Mouse (Mus musculus) liver, embryonic 14.5 days (tissue): ENCODE results near the gene Ndufb6. TPM values are rescaled to one million over a fixed set of nuclear protein-coding genes. Genes with fewer than 3 reads are reported as not detected.

Source experiments
- ATAC-seq: fragments of 200-750 bp; cut with Nextera tagmentation; 2 replicates; pipeline ENCODE4 v1.8.0; 2017; ENCODE audit warnings: moderate number of reproducible peaks, mild to moderate bottlenecking, moderate library complexity; ENCODE audit not compliant: insufficient read depth
- DNase-seq, 3 experiments: peaks; one replicate each; pipeline ENCODE4 v3.0.0-alpha.2; 2012 to 2013; ENCODE audit warnings: low read depth in 3 of 3, low spot score in 3 of 3
- H3K27ac ChIP-seq: fragments of 300-500 bp; sonication (generic); 2 replicates; pipeline ENCODE4 v1.5.1; 2014; ENCODE audit warnings: moderate library complexity, mild to moderate bottlenecking, control low read depth, inconsistent platforms
- H3K27me3 ChIP-seq: fragments of 300-500 bp; sonication (generic); 2 replicates; pipeline ENCODE4 v1.6.1; 2014; ENCODE audit warnings: mild to moderate bottlenecking, low read length, moderate library complexity; ENCODE audit not compliant: control insufficient read depth, insufficient read depth
- H3K36me3 ChIP-seq: fragments of 300-500 bp; sonication (generic); replicated peaks from 2 replicates; pipeline ENCODE4 v1.6.1; 2014; ENCODE audit warnings: low read depth; ENCODE audit not compliant: control insufficient read depth, insufficient read depth
- H3K4me1 ChIP-seq, 2 experiments: fragments of 200-500 bp in 1 of 2; fragments of 300-500 bp in 1 of 2; sonication (generic) in 1 of 2; replicated peaks; 2 replicates each; pipeline ENCODE4 v1.6.1; 2012 to 2014; ENCODE audit warnings: antibody characterized with exemption in 1 of 2, inconsistent platforms in 1 of 2, low read length in 1 of 2; ENCODE audit not compliant: control insufficient read depth in 2 of 2, insufficient read depth in 2 of 2
- H3K4me2 ChIP-seq: fragments of 300-500 bp; sonication (generic); 2 replicates; pipeline ENCODE4 v1.6.1; 2014; ENCODE audit warnings: low read depth, mild to moderate bottlenecking, control low read depth, moderate library complexity
- H3K4me3 ChIP-seq, 2 experiments: fragments of 200-500 bp in 1 of 2; fragments of 300-500 bp in 1 of 2; sonication (generic) in 1 of 2; 2 replicates each; pipeline ENCODE4 v1.5.1; 2012 to 2014; ENCODE audit warnings: low read depth in 2 of 2, low read length in 2 of 2, mild to moderate bottlenecking in 2 of 2, control low read depth in 1 of 2, inconsistent platforms in 1 of 2, moderate library complexity in 1 of 2; ENCODE audit not compliant: insufficient read depth in 1 of 2
- H3K9ac ChIP-seq: fragments of 300-500 bp; sonication (generic); replicated peaks from 2 replicates; pipeline ENCODE4 v1.6.1; 2014; ENCODE audit warnings: mild to moderate bottlenecking, control low read depth, moderate library complexity
- H3K9me3 ChIP-seq: fragments of 300-500 bp; sonication (generic); 2 replicates; pipeline ENCODE4 v1.6.1; 2016; ENCODE audit warnings: low read length, mixed read lengths; ENCODE audit not compliant: control insufficient read depth
- CTCF ChIP-seq: IDR thresholded peaks from 2 replicates; pipeline ENCODE4 v1.5.1; 2016; ENCODE audit warnings: antibody characterized with exemption, low read depth, control low read depth
- EP300 ChIP-seq: IDR thresholded peaks from 2 replicates; pipeline ENCODE4 v1.6.1; 2016; ENCODE audit warnings: antibody characterized with exemption, low read depth
- WGBS: fragments of 180-500 bp; shearing (Covaris S2); extraction: QIAGEN DNeasy Blood & Tissue Kit; methylation state at CpG from one replicate; pipeline ENCODE4 v1.1.7; 2014; ENCODE audit not compliant: insufficient replicate concordance; 5-methylcytosine and 5-hydroxymethylcytosine counted together
- polyA plus RNA-seq, 2 experiments: library from polyadenylated mRNA; depleted of rRNA in 1 of 2; stranded (reverse) in 1 of 2; unstranded in 1 of 2; fragments of >200 nt; fragmentation: Nextera tagmentation in 1 of 2; extraction: Ambion mirVana in 1 of 2; gene quantifications; 2 replicates each; pipeline versions ENCODE4 v1.2.1 to v1.2.3; 2012 to 2014

Gene Ndufb6
- polyA plus RNA-seq, 2 experiments = 56.4 to 161 TPM

DNA sequence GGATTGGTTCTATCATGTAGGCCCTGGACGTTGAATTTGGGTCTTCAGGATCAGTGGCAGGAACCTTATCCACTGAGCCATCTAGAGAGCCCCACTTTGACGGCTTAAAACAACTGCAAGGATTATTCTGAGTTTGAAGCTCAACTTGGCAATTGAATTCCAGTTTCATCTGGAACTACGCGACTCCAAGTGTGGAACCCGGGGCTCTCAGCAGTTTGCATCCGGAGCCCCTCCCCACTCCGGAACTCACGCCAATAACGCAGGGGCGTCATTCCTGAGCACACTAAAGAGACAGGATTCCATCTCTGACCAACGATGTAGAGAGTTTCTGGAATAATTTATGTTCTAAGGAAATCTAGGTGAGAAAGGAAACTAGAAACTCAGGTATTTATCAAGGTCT lies 52.1 kb downstream of the Ndufb6 start:
- Histone ChIP-seq H3K9me3 (no peaks in the 10 kb centered on the region), H3K4me2 (no peak overlapping the region), H3K4me1 (no peaks in the 10 kb centered on the region), H3K36me3 (no peaks in the 10 kb centered on the region), H3K27ac (no peak overlapping the region), H3K9ac (no peak overlapping the region), H3K27me3 (no peaks in the 10 kb centered on the region), H3K4me3 (no peak overlapping the region)
- DNase-seq = no peak
- no peak for ATAC-seq
- TF ChIP-seq CTCF (no peak), EP300 (no peak)
- 68% methylated on average over 11 of the region's 11 CpGs for WGBS

DNA sequence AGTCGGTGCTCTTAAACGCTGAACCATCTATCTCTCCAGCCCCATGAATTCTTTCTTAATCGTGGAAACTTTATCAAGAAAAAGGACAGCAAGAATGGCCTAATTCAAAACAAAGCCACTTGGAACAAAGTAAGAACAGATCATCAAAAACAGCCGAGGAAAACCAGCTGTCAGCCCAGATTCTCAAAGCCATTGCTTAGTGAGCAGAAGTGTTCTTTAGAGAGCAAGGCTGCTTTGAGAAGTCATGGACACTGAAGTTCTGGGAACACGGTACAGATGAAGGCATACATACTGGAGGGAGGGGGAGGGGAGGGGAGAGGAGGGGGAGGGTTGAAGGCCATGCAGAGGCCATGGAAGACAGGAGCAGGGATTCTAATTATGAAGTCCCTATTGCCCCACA lies 53.1 kb downstream of the Ndufb6 start:
- Histone ChIP-seq H3K4me1 (no peaks in the 10 kb centered on the region), H3K9me3 (no peaks in the 10 kb centered on the region), H3K4me3 (no peak overlapping the region), H3K9ac (no peak overlapping the region), H3K4me2 (no peak overlapping the region), H3K36me3 (no peaks in the 10 kb centered on the region), H3K27me3 (no peaks in the 10 kb centered on the region), H3K27ac (no peak overlapping the region)
- no peak for TF ChIP-seq EP300
- TF ChIP-seq CTCF = no peak
- no peak for ATAC-seq
- WGBS = 55% methylated on average over 5 of the region's 5 CpGs
- no peak for DNase-seq

DNA sequence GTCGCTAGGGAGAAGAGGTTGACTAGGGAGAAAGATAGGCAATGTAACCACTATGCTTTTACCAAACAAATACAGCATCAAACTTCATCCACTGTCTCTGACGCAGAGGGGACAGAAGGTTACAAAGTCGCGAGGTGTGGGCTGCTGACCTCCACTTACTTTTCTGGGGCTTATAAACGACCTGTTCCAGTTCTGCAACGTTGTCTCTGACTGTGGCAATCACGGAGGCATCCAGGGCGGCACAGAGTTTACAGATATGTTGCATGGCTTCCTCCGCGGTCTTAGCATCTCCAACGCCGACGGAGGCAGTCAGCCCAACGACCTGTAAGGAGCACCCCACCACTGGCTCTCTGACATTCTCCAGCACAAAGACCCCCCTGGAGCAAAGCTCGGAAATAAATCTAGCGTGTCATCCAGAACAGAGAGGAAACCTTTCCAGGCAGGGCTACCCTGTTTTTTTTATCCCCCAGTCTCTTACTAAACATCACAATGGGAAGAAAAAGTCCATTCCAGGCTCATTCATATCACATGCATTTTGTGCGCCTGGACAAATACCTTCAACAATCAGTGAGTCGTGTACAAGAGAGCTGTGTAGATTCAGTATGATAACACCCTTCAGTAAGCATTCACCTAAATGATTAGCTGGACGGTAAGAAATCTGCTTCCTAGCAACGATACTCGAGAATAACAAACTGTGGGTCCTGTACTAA lies 57.2 kb downstream of the Ndufb6 start:
- DNase-seq (no peak), ATAC-seq (no peak)
- H3K27ac ChIP-seq = no peak overlapping the region
- no peaks in the 10 kb centered on the region for H3K4me1 ChIP-seq
- no peak overlapping the region for H3K9ac ChIP-seq
- WGBS = 51% methylated on average over 21 of the region's 21 CpGs
- TF ChIP-seq EP300 = no peak
- no peak for TF ChIP-seq CTCF
- H3K4me2 ChIP-seq = no peak overlapping the region
- H3K9me3 ChIP-seq = no peaks in the 10 kb centered on the region
- no peaks in the 10 kb centered on the region for H3K36me3 ChIP-seq
- no peak overlapping the region for H3K4me3 ChIP-seq
- no peaks in the 10 kb centered on the region for H3K27me3 ChIP-seq

DNA sequence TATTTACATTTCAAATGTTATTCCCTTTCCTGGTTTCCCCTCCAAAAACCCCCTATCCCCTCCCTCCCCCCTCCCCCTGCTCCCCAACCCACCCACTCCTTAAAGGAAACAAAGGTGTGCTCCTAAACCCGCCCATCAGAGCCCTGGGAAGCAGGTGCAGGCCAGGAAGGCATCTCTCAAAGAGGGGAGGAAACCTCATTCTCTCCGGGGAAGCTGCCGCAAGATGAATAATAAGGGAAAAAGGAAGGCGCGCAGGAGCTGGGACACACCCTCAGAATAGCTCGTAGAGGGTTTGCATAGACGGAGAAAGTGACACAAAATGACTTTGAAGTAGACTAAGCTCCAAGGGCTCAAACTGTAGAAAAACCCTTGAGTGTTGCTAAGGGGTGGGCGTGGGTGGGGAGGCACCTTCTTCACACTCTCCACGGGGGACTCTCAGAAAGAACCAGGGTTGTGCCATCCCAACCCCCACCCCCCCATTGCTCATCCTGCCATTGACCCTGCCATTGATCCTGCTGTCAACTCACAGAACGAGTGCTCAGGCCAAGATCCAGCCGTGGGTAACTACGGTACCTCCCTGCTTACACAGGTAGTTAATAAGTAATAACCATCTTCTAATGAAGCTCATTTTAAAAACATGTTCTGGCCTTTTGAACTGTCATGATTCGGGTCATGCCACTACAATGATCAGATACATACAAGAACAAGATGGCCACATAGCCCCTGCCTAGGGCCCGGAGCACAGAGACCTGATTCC lies 58.0 kb downstream of the Ndufb6 start:
- no peak overlapping the region for H3K9ac ChIP-seq
- ATAC-seq = no peak

More for the DNA sequence above, 58.0 kb downstream of the Ndufb6 start:
- 26% methylated on average over 14 of the region's 14 CpGs for WGBS
- DNase-seq = no peak
- no peaks in the 10 kb centered on the region for H3K36me3 ChIP-seq
- no peak overlapping the region for H3K4me3 ChIP-seq
- H3K27ac ChIP-seq = no peak overlapping the region
- H3K4me1 ChIP-seq = no peaks in the 10 kb centered on the region
- TF ChIP-seq CTCF (no peak), EP300 (no peak)
- no peak overlapping the region for H3K4me2 ChIP-seq
- no peaks in the 10 kb centered on the region for H3K9me3 ChIP-seq
- no peaks in the 10 kb centered on the region for H3K27me3 ChIP-seq

Other genes with a start within 250 kb of the Ndufb6 start
- 14.5 and 16.0 TPM in 2 replicates for gene Aco1, start 136.3 kb downstream of the Ndufb6 start, polyA plus RNA-seq (2012; rRNA removed)
- 21.0 and 23.9 TPM in 2 replicates for gene Aco1, start 136.3 kb downstream of the Ndufb6 start, polyA plus RNA-seq (2014; fragmentation: Nextera tagmentation; extraction: Ambion mirVana)
- 1.8 and 3.1 TPM in 2 replicates for gene Ddx58, start 39.6 kb downstream of the Ndufb6 start, polyA plus RNA-seq (2012; rRNA removed)
- 2.4 and 2.5 TPM in 2 replicates for gene Ddx58, start 39.6 kb downstream of the Ndufb6 start, polyA plus RNA-seq (2014; fragmentation: Nextera tagmentation; extraction: Ambion mirVana)
- gene Smim27, start 9.8 kb downstream of the Ndufb6 start, polyA plus RNA-seq (2012; rRNA removed) = 1.9 and 3.2 TPM in 2 replicates
- 20.6 and 24.4 TPM in 2 replicates for gene Smim27, start 9.8 kb downstream of the Ndufb6 start, polyA plus RNA-seq (2014; fragmentation: Nextera tagmentation; extraction: Ambion mirVana)
- gene Topors, start 9.6 kb downstream of the Ndufb6 start, polyA plus RNA-seq (2012; rRNA removed) = 4.0 and 7.0 TPM in 2 replicates
- gene Topors, start 9.6 kb downstream of the Ndufb6 start, polyA plus RNA-seq (2014; fragmentation: Nextera tagmentation; extraction: Ambion mirVana) = 11.7 and 13.1 TPM in 2 replicates
- 0.03 TPM in 1 of 2 replicates, not detected in the other for gene Tmem215, start 192.8 kb upstream of the Ndufb6 start, polyA plus RNA-seq (2012; rRNA removed)
- gene Tmem215, start 192.8 kb upstream of the Ndufb6 start, polyA plus RNA-seq (2014; fragmentation: Nextera tagmentation; extraction: Ambion mirVana) = not detected in 2 replicates